27 mouse cellular contexts compared by ENCODE assay signal in the genomic region with DNA sequence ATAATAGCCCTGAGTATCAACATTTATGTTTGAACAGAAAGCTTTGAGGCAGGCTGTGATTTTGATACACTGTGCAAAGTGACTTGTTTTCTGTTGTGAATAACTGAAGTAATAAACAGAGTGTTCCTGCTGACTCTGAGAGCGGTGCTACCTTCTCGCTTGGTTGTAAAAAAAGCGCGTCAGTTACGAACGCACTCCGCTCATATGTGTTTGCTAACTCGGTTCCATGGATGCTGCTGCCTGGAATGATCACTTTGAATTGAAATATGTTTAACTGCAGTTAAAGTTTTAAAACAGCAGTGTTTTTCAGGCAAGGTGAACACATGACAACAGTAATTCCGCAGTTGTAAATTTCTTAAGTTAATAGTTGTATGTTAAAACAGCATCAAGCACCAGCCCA.
DNase-seq lines count a peak whose midpoint lies in the region; ATAC-seq and TF ChIP-seq lines count a peak whose summit lies in the region.
"Had no signal": no experiment of that assay in that cellular context is flagged by ENCODE, and none has a peak within 500 bp of the region (broad histone marks: within the 10 kb centered on the region; RNA-seq: fewer than 3 reads in every experiment).

No protein-coding gene starts in this region.

- H3K4me3 ChIP-seq in forebrain, embryonic 12.5 days (replicated peaks), result no peak overlapping the region
- no peak overlapping the region for H3K4me3 ChIP-seq in forebrain, embryonic 10.5 days
- no peak overlapping the region; the same call in 1 of the 2 replicates for H3K4me3 ChIP-seq in left cerebral cortex, adult 2 months
- no peak overlapping the region for H3K4me3 ChIP-seq in forebrain, postnatal 0 days (ENCODE audit: low read depth, low read length)
- no peak overlapping the region for H3K4me3 ChIP-seq in heart, embryonic 10.5 days
- H3K4me3 ChIP-seq: embryonic facial prominence, embryonic 10.5 days; embryonic facial prominence, embryonic 15.5 days; kidney, embryonic 15.5 days; liver, embryonic 12.5 days; myocyte; neural tube, embryonic 12.5 days had no signal

- no peak overlapping the region for H3K9ac ChIP-seq in forebrain, embryonic 12.5 days
- H3K9ac ChIP-seq in forebrain, postnatal 0 days, result no peak overlapping the region
- H3K9ac ChIP-seq: embryonic facial prominence, embryonic 15.5 days; kidney, embryonic 15.5 days; liver, embryonic 12.5 days; liver, postnatal 0 days; neural tube, embryonic 12.5 days had no signal

- H3K4me2 ChIP-seq in forebrain, embryonic 12.5 days, result no peak overlapping the region
- H3K4me2 ChIP-seq in forebrain, postnatal 0 days (ENCODE audit: low read depth), result no peak overlapping the region
- H3K4me2 ChIP-seq: embryonic facial prominence, embryonic 15.5 days; kidney, embryonic 15.5 days; liver, embryonic 12.5 days; neural tube, embryonic 12.5 days had no signal

- H3K9me3 ChIP-seq in forebrain, embryonic 12.5 days, result no peaks in the 10 kb centered on the region
- no peaks in the 10 kb centered on the region for H3K9me3 ChIP-seq in forebrain, embryonic 10.5 days
- no peaks in the 10 kb centered on the region for H3K9me3 ChIP-seq in forebrain, postnatal 0 days (ENCODE audit: low read length)
- H3K9me3 ChIP-seq in heart, embryonic 10.5 days, result no peaks in the 10 kb centered on the region
- H3K9me3 ChIP-seq: embryonic facial prominence, embryonic 10.5 days; embryonic facial prominence, embryonic 15.5 days; G1E; kidney, embryonic 15.5 days; liver, embryonic 12.5 days; neural tube, embryonic 12.5 days had no signal

- 62% methylated on average over 9 of the region's 9 CpGs for WGBS in forebrain, embryonic 12.5 days
- 89% methylated on average over 9 of the region's 9 CpGs for WGBS in forebrain, embryonic 10.5 days
- 51% methylated on average over 9 of the region's 9 CpGs for WGBS in forebrain, postnatal 0 days
- 85% methylated on average over 9 of the region's 9 CpGs for WGBS in heart, embryonic 10.5 days

- TF ChIP-seq CTCF in left cerebral cortex, adult 2 months (IDR thresholded peaks at IDR 0.05), result no peak
- TF ChIP-seq CTCF in brain, embryonic 14.5 days (IDR thresholded peaks at IDR 0.05; ENCODE audit: borderline replicate concordance, extremely low read depth, insufficient read depth, insufficient read length), result no peak
- TF ChIP-seq CTCF in forebrain, postnatal 0 days (IDR thresholded peaks at IDR 0.05; ENCODE audit: low read depth), result no peak

- ATAC-seq in forebrain, embryonic 12.5 days (ENCODE audit: low FRiP score), result peak; percentile 57; the same call in 1 of the 2 replicates
- peak; percentile 43 for ATAC-seq in forebrain, postnatal 0 days
- ATAC-seq: hindbrain, embryonic 16.5 days; liver, embryonic 12.5 days; liver, postnatal 0 days; midbrain, embryonic 16.5 days; Patski had no signal

- no peak for DNase-seq in forebrain, embryonic 10.5 days (ENCODE audit: extremely low spot score, low spot score)
- no peak for DNase-seq in left cerebral cortex, adult 2 months (ENCODE audit: extremely low spot score in 1 of 2, low spot score in 2 of 2)
- no peak for DNase-seq in left cerebral cortex, adult 8-10 months (ENCODE audit: low spot score in 2 of 2)
- DNase-seq in brain, embryonic 14.5 days (ENCODE audit: low read depth), result peak; percentile 66
- peak; percentile 78 for DNase-seq in forebrain, postnatal 0 days
- no peak for DNase-seq in heart, embryonic 10.5 days (ENCODE audit: low spot score)
- DNase-seq: adrenal gland, postnatal 10 days; cerebellum, adult 11-12 months; kidney, adult 18-20 months; kidney, postnatal 25 days; liver, postnatal 0 days; lung, postnatal 36 days; right cerebral cortex, postnatal 4 days; thymus, adult 18-20 months; thymus, postnatal 25 days had no signal

- no peaks in the 10 kb centered on the region for H3K36me3 ChIP-seq in forebrain, embryonic 12.5 days (replicated peaks)
- H3K36me3 ChIP-seq in forebrain, embryonic 10.5 days (replicated peaks), result no peaks in the 10 kb centered on the region
- H3K36me3 ChIP-seq in forebrain, postnatal 0 days (ENCODE audit: insufficient read depth), result no peaks in the 10 kb centered on the region
- no peaks in the 10 kb centered on the region for H3K36me3 ChIP-seq in heart, embryonic 10.5 days
- H3K36me3 ChIP-seq: embryonic facial prominence, embryonic 10.5 days; embryonic facial prominence, embryonic 15.5 days; G1E; kidney, embryonic 15.5 days; liver, embryonic 12.5 days; neural tube, embryonic 12.5 days had no signal

- intact Hi-C loops in left cerebral cortex, adult 2 months (cut with DNase I), result loop anchor here (2.0 to 10.0 kb wide), 3 partner anchors 40 to 606 kb away; no protein-coding TSS in a partner anchor

- no peak for TF ChIP-seq POLR2A in brain, embryonic 14.5 days (IDR thresholded peaks at IDR 0.05; ENCODE audit: borderline replicate concordance, extremely low read depth, insufficient read depth, insufficient read length, poor library complexity, severe bottlenecking)

- 0 out of 2 replicates have a peak overlapping the region, but pooled peaks have one; percentile 5 for H3K27ac ChIP-seq in forebrain, embryonic 12.5 days
- no peak overlapping the region for H3K27ac ChIP-seq in forebrain, embryonic 10.5 days
- H3K27ac ChIP-seq in left cerebral cortex, adult 2 months, result peak overlapping the region; percentile 69
- peak overlapping the region; percentile 83 for H3K27ac ChIP-seq in forebrain, postnatal 0 days (ENCODE audit: low read depth, low read length)
- H3K27ac ChIP-seq in heart, embryonic 10.5 days, result no peak overlapping the region
- H3K27ac ChIP-seq: embryonic facial prominence, embryonic 10.5 days; embryonic facial prominence, embryonic 15.5 days; kidney, embryonic 15.5 days; liver, embryonic 12.5 days; neural tube, embryonic 12.5 days; stomach, postnatal 0 days had no signal

- H3K27me3 ChIP-seq in forebrain, embryonic 12.5 days, result no peaks in the 10 kb centered on the region
- no peaks in the 10 kb centered on the region for H3K27me3 ChIP-seq in forebrain, embryonic 10.5 days (ENCODE audit: poor library complexity, severe bottlenecking)
- no peaks in the 10 kb centered on the region for H3K27me3 ChIP-seq in forebrain, postnatal 0 days (ENCODE audit: insufficient read depth, low read length)
- no peaks in the 10 kb centered on the region for H3K27me3 ChIP-seq in heart, embryonic 10.5 days (ENCODE audit: insufficient read depth, poor library complexity, severe bottlenecking)
- H3K27me3 ChIP-seq: embryonic facial prominence, embryonic 15.5 days; kidney, embryonic 15.5 days; liver, embryonic 12.5 days; neural tube, embryonic 12.5 days had no signal

- H3K4me1 ChIP-seq in forebrain, embryonic 12.5 days, result no peaks in the 10 kb centered on the region
- H3K4me1 ChIP-seq in forebrain, embryonic 10.5 days, result peaks cover 7% of the 10 kb centered on the region; the same call in 1 of the 2 replicates
- peaks cover 8% of the 10 kb centered on the region; the same call in 1 of the 2 replicates for H3K4me1 ChIP-seq in forebrain, postnatal 0 days (ENCODE audit: insufficient read depth)
- no peaks in the 10 kb centered on the region for H3K4me1 ChIP-seq in heart, embryonic 10.5 days
- H3K4me1 ChIP-seq: embryonic facial prominence, embryonic 10.5 days; embryonic facial prominence, embryonic 15.5 days; kidney, embryonic 15.5 days; liver, embryonic 12.5 days; neural tube, embryonic 12.5 days had no signal

Comparison
In these comparisons a context has a peak if more than half of its experiments do, and no peak if none do; other contexts are left out.
1. H3K27ac ChIP-seq: peak in forebrain, embryonic 12.5 days (single experiment), left cerebral cortex, adult 2 months (single experiment) and forebrain, postnatal 0 days (single experiment); none in forebrain, embryonic 10.5 days (single experiment) and heart, embryonic 10.5 days (single experiment).
2. DNase-seq: peak in brain, embryonic 14.5 days (single experiment) and forebrain, postnatal 0 days (single experiment); none in forebrain, embryonic 10.5 days (single experiment), left cerebral cortex, adult 2 months (0 of 2), left cerebral cortex, adult 8-10 months (0 of 2) and heart, embryonic 10.5 days (single experiment).